Mouse (Mus musculus) olfactory bulb, adult 2 months (tissue): Measurements from ENCODE around the gene Stn1.
"Not testable (repeated sequence)": the region's sequence is repeated elsewhere in the genome, so short reads cannot be mapped to it uniquely, and the experiment has no call there.

Experiments
- CTCF ChIP-seq: fragments of 200-500 bp; IDR thresholded peaks from 2 replicates; pipeline ENCODE4 v1.5.1; 2012; ENCODE audit warnings: low read depth, mild to moderate bottlenecking, low read length, moderate library complexity; ENCODE audit not compliant: insufficient read depth
- POLR2A ChIP-seq: fragments of 200-500 bp; IDR thresholded peaks from 2 replicates; pipeline ENCODE4 v1.6.1; 2012; ENCODE audit warnings: mild to moderate bottlenecking, low read depth, low read length, moderate library complexity; ENCODE audit not compliant: insufficient read depth

GRCm38 (mm10) chr19:47571981-47572380 lies 34.7 kb upstream of the Stn1 start:
- not testable (repeated sequence) for TF ChIP-seq CTCF, POLR2A
